Mouse (Mus musculus) heart, adult 2 months (tissue): ENCODE results near the gene Zfp870.

Experiments used
- CTCF ChIP-seq: fragments of 200-600 bp; IDR thresholded peaks from 2 replicates; pipeline ENCODE4 v1.8.1; 2022; ENCODE audit warnings: antibody characterized with exemption, mild to moderate bottlenecking, moderate library complexity
- POLR2A ChIP-seq: fragments of 200-500 bp; IDR thresholded peaks from 2 replicates; pipeline ENCODE4 v1.6.1; 2011; ENCODE audit warnings: mild to moderate bottlenecking, low read depth, low read length, control low read depth; ENCODE audit not compliant: insufficient read depth

DNA sequence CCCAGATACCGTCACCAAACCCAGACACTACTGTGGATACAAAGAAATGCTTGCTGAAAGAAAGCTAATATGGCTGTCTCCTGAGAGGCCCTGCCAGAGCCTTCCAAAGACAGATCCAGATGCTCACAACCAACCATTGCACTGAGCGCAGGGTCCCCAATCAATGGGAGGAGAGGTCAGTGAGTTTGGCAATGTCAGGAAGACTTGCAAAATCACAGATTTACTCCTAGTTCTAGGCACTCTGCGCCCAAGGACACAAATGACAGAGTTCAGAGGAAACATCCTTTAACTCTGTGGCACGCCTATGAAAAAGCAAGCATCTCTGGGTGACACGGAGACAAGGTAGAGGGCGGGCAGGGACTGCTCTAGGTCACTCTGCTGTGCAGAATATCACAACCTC, 1.8 kb downstream of the Zfp870 start:
- no peak for TF ChIP-seq CTCF
- no peak for TF ChIP-seq POLR2A
